Mouse (Mus musculus) lung, postnatal 0 days (tissue): Measurements from ENCODE around the gene Pcdh9. TPM values are rescaled to one million over a fixed set of nuclear protein-coding genes. Genes with fewer than 3 reads are reported as not detected.

ENCODE experiments used
- ATAC-seq: fragments of 200-750 bp; cut with Nextera tagmentation; 2 replicates; pipeline ENCODE4 v1.8.0; 2017; ENCODE audit warnings: moderate library complexity
- DNase-seq: peaks from one replicate; pipeline ENCODE4 v3.0.0-alpha.2; 2016; ENCODE audit warnings: low spot score
- H3K27ac ChIP-seq: fragments of 300-500 bp; sonication (generic); 2 replicates; pipeline ENCODE4 v1.5.1; 2014; ENCODE audit warnings: antibody characterized with exemption, mild to moderate bottlenecking, low read length, mixed read lengths
- H3K27me3 ChIP-seq: fragments of 300-500 bp; sonication (generic); replicated peaks from 2 replicates; pipeline ENCODE4 v1.6.1; 2014; ENCODE audit warnings: low read length, mixed read lengths; ENCODE audit not compliant: insufficient read depth
- H3K36me3 ChIP-seq: fragments of 300-500 bp; sonication (generic); 2 replicates; pipeline ENCODE4 v1.6.1; 2014; ENCODE audit warnings: low read length, mixed read lengths; ENCODE audit not compliant: insufficient read depth
- H3K4me1 ChIP-seq: fragments of 300-500 bp; sonication (generic); 2 replicates; pipeline ENCODE4 v1.6.1; 2014; ENCODE audit warnings: antibody characterized with exemption, low read depth, low read length, mixed read lengths; ENCODE audit not compliant: insufficient read depth
- H3K4me2 ChIP-seq: fragments of 300-500 bp; sonication (generic); replicated peaks from 2 replicates; pipeline ENCODE4 v1.6.1; 2014; ENCODE audit warnings: low read depth, mild to moderate bottlenecking, low read length, moderate library complexity, mixed read lengths
- H3K4me3 ChIP-seq: fragments of 300-500 bp; sonication (generic); 2 replicates; pipeline ENCODE4 v1.5.1; 2014; ENCODE audit warnings: low read depth, low read length
- H3K9ac ChIP-seq: fragments of 300-500 bp; sonication (generic); replicated peaks from 2 replicates; pipeline ENCODE4 v1.6.1; 2014; ENCODE audit warnings: low read depth, mild to moderate bottlenecking
- H3K9me3 ChIP-seq: fragments of 300-500 bp; sonication (generic); 2 replicates; pipeline ENCODE4 v1.6.1; 2016; ENCODE audit warnings: low read length, mixed read lengths
- CTCF ChIP-seq: IDR thresholded peaks from 2 replicates; pipeline ENCODE4 v1.5.1; 2016; ENCODE audit warnings: antibody characterized with exemption, mild to moderate bottlenecking
- EP300 ChIP-seq: IDR thresholded peaks from 2 replicates; pipeline ENCODE4 v1.6.1; 2016; ENCODE audit warnings: antibody characterized with exemption, mild to moderate bottlenecking, control low read depth
- WGBS: fragments of 180-500 bp; shearing (Covaris S2); extraction: QIAGEN DNeasy Blood & Tissue Kit; methylation state at CpG from one replicate; pipeline ENCODE4 v1.1.7; 2014; 5-methylcytosine and 5-hydroxymethylcytosine counted together
- polyA plus RNA-seq: library from polyadenylated mRNA; unstranded; fragments of >200 nt; fragmentation: Nextera tagmentation; extraction: Ambion mirVana; gene quantifications from 2 replicates; pipeline ENCODE4 v1.2.1, GENCODE M21; 2015

Gene Pcdh9
- polyA plus RNA-seq, 1 experiment from 2014 or later: 1.4 TPM

GRCm38 (mm10) chr14:93734077-93734673 lies 156.3 kb downstream of the Pcdh9 start:
- Histone ChIP-seq H3K4me1 (no peaks in the 10 kb centered on the region), H3K4me2 (no peak overlapping the region), H3K9ac (no peak overlapping the region), H3K27me3 (no peaks in the 10 kb centered on the region), H3K36me3 (no peaks in the 10 kb centered on the region), H3K4me3 (no peak overlapping the region), H3K9me3 (no peaks in the 10 kb centered on the region), H3K27ac (no peak overlapping the region)
- DNase-seq (no peak), ATAC-seq (no peak)
- 47% methylated on average over 10 of the region's 10 CpGs for WGBS
- TF ChIP-seq EP300: no peak
- TF ChIP-seq CTCF: no peak

GRCm38 (mm10) chr14:93725798-93726197 lies 164.7 kb downstream of the Pcdh9 start:
- no peak overlapping the region for H3K4me2 ChIP-seq
- DNase-seq (no peak), ATAC-seq (no peak)
- H3K4me3 ChIP-seq: no peak overlapping the region
- no peak overlapping the region for H3K9ac ChIP-seq
- WGBS: 21% methylated on average over 1 of the region's 1 CpGs
- H3K9me3 ChIP-seq: no peaks in the 10 kb centered on the region
- no peak overlapping the region for H3K27ac ChIP-seq
- TF ChIP-seq CTCF (no peak), EP300 (no peak)
- H3K4me1 ChIP-seq: no peaks in the 10 kb centered on the region
- no peaks in the 10 kb centered on the region for H3K27me3 ChIP-seq
- no peaks in the 10 kb centered on the region for H3K36me3 ChIP-seq

GRCm38 (mm10) chr14:93719208-93719607 lies 171.3 kb downstream of the Pcdh9 start:
- Histone ChIP-seq H3K27me3 (no peaks in the 10 kb centered on the region), H3K4me1 (no peaks in the 10 kb centered on the region), H3K4me2 (no peak overlapping the region), H3K9me3 (no peaks in the 10 kb centered on the region), H3K36me3 (no peaks in the 10 kb centered on the region), H3K4me3 (no peak overlapping the region), H3K27ac (no peak overlapping the region), H3K9ac (no peak overlapping the region)
- TF ChIP-seq CTCF (no peak), EP300 (no peak)
- no peak for DNase-seq
- ATAC-seq: no peak
- WGBS: 42% methylated on average over 1 of the region's 1 CpGs

GRCm38 (mm10) chr14:93713250-93713935 lies 177.1 kb downstream of the Pcdh9 start:
- Histone ChIP-seq H3K4me1 (no peaks in the 10 kb centered on the region), H3K9me3 (no peaks in the 10 kb centered on the region), H3K27ac (no peak overlapping the region), H3K36me3 (no peaks in the 10 kb centered on the region), H3K27me3 (no peaks in the 10 kb centered on the region), H3K4me2 (no peak overlapping the region), H3K4me3 (no peak overlapping the region), H3K9ac (no peak overlapping the region)
- 67% methylated on average over 12 of the region's 12 CpGs for WGBS
- no peak for DNase-seq
- ATAC-seq: no peak
- no peak for TF ChIP-seq CTCF
- no peak for TF ChIP-seq EP300

- no peak overlapping the region for H3K4me2 ChIP-seq
- TF ChIP-seq CTCF (no peak), EP300 (no peak)
- H3K9ac ChIP-seq: no peak overlapping the region
- 69% methylated on average over 3 of the region's 3 CpGs for WGBS
- no peak overlapping the region for H3K27ac ChIP-seq
- H3K36me3 ChIP-seq: no peaks in the 10 kb centered on the region
- ATAC-seq (no peak), DNase-seq (no peak)
- H3K4me1 ChIP-seq: no peaks in the 10 kb centered on the region
- no peaks in the 10 kb centered on the region for H3K27me3 ChIP-seq
- H3K9me3 ChIP-seq: no peaks in the 10 kb centered on the region
- H3K4me3 ChIP-seq: no peak overlapping the region
These were observed 181.8 kb downstream of the Pcdh9 start for GRCm38 (mm10) chr14:93708651-93709050.

GRCm38 (mm10) chr14:93701385-93702101 lies 188.9 kb downstream of the Pcdh9 start:
- Histone ChIP-seq H3K4me1 (no peaks in the 10 kb centered on the region), H3K4me3 (no peak overlapping the region), H3K27ac (no peak overlapping the region), H3K4me2 (no peak overlapping the region), H3K9me3 (no peaks in the 10 kb centered on the region), H3K36me3 (no peaks in the 10 kb centered on the region), H3K27me3 (no peaks in the 10 kb centered on the region), H3K9ac (no peak overlapping the region)
- 57% methylated on average over 12 of the region's 12 CpGs for WGBS
- no peak for ATAC-seq
- DNase-seq: no peak
- TF ChIP-seq CTCF: no peak
- no peak for TF ChIP-seq EP300
